Mouse (Mus musculus) 3T3-L1 (cell line): ENCODE data around the gene Klk10.
A peak's percentile ranks its signal among the peaks of the same experiment; 100 is the strongest.

Source experiments
- DNase-seq: peaks from one replicate; pipeline ENCODE4 v3.0.0-alpha.2; 2015; ENCODE audit warnings: low read depth, low spot score

The Klk10 gene

GRCm38 (mm10) chr7:43780746-43781145 lies at the start of gene Klk10:
TSS of gene Klk10 (plus strand) at chr7:43781035.
- peak; percentile 49 for DNase-seq

GRCm38 (mm10) chr7:43747788-43748187 lies 33.0 kb upstream of the Klk10 start:
- peak; percentile 16 for DNase-seq

DNA sequence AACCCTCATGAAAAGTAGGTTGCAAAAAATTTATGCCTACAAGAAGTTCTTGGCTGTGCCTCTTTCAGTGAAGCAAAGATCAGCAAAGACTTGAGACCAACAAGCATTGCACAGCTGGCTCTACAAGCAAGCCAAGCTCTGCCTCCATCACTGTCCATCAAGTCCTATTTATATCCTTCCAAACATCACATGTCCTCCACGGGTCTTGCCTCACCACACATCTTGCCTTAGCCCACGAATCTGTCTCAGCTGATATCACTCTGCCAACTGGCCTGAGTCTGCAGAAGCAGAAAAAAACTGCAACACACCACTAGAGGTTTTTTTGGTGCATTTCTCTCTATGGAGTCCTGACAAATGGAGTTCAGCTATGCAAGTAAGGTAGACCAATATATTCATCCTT lies 28.0 kb upstream of the Klk10 start:
- DNase-seq: peak; percentile 17

DNA sequence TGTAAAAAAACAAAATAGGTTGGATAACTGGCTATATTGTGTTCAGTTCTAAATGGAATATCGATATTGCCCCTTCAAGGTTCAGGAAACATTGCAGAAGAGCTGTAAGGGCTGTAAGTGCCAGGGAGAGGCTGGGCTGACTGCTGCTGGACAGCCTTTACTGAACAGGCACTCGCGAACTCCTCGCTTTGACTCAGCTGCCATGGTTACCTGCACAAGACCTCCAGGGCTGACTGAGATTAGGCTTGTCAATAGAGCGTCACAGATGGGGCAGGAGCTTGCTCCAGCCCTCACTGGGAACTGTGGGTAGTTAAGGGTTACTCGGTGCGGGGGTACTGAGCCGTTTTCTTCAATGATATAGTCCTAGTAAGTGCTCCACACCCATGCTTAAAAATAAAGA lies 14.4 kb upstream of the Klk10 start:
- no peak for DNase-seq

DNA sequence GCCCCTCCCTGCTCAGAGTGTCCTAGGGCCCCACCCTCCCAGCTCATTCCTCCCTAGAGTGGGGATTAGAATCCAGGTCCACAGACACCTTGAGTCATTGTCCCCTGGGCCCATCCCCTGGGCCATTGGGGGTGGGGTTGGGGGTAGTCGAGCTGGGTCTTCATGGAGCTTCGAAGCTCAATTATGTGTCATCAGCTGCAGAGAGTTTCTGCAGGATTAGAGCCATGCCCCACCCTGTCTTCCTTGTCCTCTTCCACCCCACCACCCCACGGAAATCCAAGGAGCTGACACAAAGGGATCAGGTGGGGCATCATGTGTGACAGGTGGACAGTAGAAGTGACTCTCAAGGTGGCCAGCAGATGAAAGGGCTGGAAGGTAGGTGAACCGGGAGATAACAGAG lies 12.2 kb upstream of the Klk10 start, which contains the start of gene Klk12:
Gene Klk12 (plus strand): TSS at position 301 of the 400 bp plus-strand sequence.
- no peak for DNase-seq

GRCm38 (mm10) chr7:43769636-43770035 lies 11.2 kb upstream of the Klk10 start:
- DNase-seq: no peak

GRCm38 (mm10) chr7:43770701-43771100 lies 10.1 kb upstream of the Klk10 start:
- DNase-seq: no peak

- no peak for DNase-seq
Observed at GRCm38 (mm10) chr7:43771916-43772315, 8.9 kb upstream of the Klk10 start.

- no peak for DNase-seq
Observed at GRCm38 (mm10) chr7:43772901-43773300, 7.9 kb upstream of the Klk10 start.

DNA sequence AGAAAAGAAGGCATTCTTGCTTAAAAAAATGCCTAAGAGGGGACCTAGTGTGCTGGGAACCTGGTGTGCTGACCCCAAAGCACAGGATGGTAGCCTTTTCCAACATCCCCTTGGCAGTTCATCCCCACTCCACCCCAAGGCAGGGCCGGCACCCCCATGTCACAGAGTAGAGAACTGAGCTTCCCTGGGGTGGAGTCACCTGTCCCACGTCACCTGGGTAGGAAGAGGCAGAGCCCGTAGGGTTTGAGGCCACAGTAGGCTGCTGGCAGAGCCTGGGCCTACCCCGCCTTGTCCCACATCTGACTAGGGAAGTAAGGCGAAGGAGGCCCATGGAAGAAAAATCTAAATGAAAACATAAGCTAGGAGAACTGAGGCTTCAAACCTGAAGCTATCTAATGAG lies 6.5 kb upstream of the Klk10 start, which contains the start of gene Klk11:
Gene Klk11 (plus strand): TSS at position 241 of the 400 bp plus-strand sequence.
- no peak for DNase-seq

GRCm38 (mm10) chr7:43774802-43775201 lies 6.0 kb upstream of the Klk10 start:
- no peak for DNase-seq

- DNase-seq: no peak
Observed at GRCm38 (mm10) chr7:43775311-43776057, 5.4 kb upstream of the Klk10 start.

GRCm38 (mm10) chr7:43776506-43776905 lies 4.3 kb upstream of the Klk10 start:
- DNase-seq: no peak

- DNase-seq: no peak
Observed at GRCm38 (mm10) chr7:43777423-43777822, 3.4 kb upstream of the Klk10 start.

GRCm38 (mm10) chr7:43778176-43778970 lies 2.5 kb upstream of the Klk10 start:
- DNase-seq: no peak

GRCm38 (mm10) chr7:43780241-43780640 lies 594 bp upstream of the Klk10 start:
- peak; percentile 45 for DNase-seq

DNA sequence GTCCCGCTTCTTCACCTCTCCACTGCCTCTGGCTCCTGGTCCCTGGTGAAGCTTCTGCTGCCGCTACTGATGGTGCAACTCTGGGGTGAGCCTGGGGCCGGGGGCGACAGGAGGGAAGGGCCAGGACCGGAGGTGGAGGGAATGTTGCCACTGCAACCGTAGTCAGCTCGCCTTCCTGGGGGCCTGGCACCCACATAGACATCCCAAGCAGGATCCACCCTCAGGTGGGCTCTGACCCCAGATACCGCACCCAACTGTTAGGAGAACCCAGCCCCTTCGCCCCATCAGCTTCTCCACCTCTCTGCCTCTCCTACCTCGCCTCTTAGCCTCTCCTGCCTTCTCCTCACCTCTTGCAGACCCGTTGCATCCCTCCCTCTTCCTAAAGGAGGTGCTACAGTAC lies 706 bp downstream of the Klk10 start:
- DNase-seq: no peak

- DNase-seq: no peak
Observed at GRCm38 (mm10) chr7:43782275-43783265, 1.7 kb downstream of the Klk10 start.

DNA sequence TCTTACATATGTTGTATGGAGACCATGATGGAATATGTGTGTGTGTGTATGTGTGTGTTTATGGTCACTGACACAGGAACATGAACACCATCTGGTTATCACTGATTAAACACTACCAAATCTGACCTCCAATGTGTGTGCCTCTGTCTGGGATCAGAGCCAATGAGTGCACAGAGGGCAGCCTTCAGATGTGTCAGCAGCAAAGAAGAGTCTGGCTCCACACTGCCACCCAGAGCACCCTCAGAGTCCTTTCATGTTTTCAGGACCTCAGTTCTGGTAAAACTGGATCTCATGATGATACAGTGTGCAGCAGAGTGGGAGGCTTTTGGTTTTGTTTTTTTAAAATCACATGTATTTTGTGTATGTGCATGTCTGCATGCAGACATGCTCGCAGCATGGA lies 4.5 kb downstream of the Klk10 start:
- DNase-seq: peak; percentile 83

GRCm38 (mm10) chr7:43788096-43788495 lies 7.3 kb downstream of the Klk10 start:
- peak; percentile 84 for DNase-seq

GRCm38 (mm10) chr7:43789295-43789694 lies 8.5 kb downstream of the Klk10 start:
- peak; percentile 44 for DNase-seq

GRCm38 (mm10) chr7:43791591-43791990 lies 10.8 kb downstream of the Klk10 start, which contains the start of gene Klk9:
TSS of gene Klk9 (plus strand) at chr7:43791891.
- no peak for DNase-seq
